Mouse (Mus musculus) stomach, postnatal 0 days (tissue): ENCODE results near the gene Cyth3. TPM values are rescaled to one million over a fixed set of nuclear protein-coding genes. Genes with fewer than 3 reads are reported as not detected.
A peak's percentile ranks its signal among the peaks of the same experiment; 100 is the strongest.

Source experiments
- ATAC-seq: fragments of 200-750 bp; cut with Nextera tagmentation; 2 replicates; pipeline ENCODE4 v1.8.0; 2017; ENCODE audit not compliant: low FRiP score, low TSS enrichment
- DNase-seq: peaks from one replicate; pipeline ENCODE4 v3.0.0-alpha.2; 2016; ENCODE audit warnings: low spot score
- H3K27ac ChIP-seq: fragments of 300-500 bp; sonication (generic); replicated peaks from 2 replicates; pipeline ENCODE4 v1.5.1; 2014; ENCODE audit warnings: mild to moderate bottlenecking, control low read depth
- H3K27me3 ChIP-seq: fragments of 300-500 bp; sonication (generic); 2 replicates; pipeline ENCODE4 v1.6.1; 2014; ENCODE audit warnings: low read length; ENCODE audit not compliant: control insufficient read depth, insufficient read depth
- H3K36me3 ChIP-seq: fragments of 300-500 bp; sonication (generic); 2 replicates; pipeline ENCODE4 v1.6.1; 2014; ENCODE audit warnings: low read length, mixed read lengths; ENCODE audit not compliant: control insufficient read depth, insufficient read depth
- H3K4me1 ChIP-seq: fragments of 300-500 bp; sonication (generic); replicated peaks from 2 replicates; pipeline ENCODE4 v1.6.1; 2014; ENCODE audit warnings: antibody characterized with exemption; ENCODE audit not compliant: control insufficient read depth, insufficient read depth
- H3K4me2 ChIP-seq: fragments of 300-500 bp; sonication (generic); replicated peaks from 2 replicates; pipeline ENCODE4 v1.6.1; 2014; ENCODE audit warnings: low read depth, mild to moderate bottlenecking, control low read depth, moderate library complexity
- H3K4me3 ChIP-seq: fragments of 300-500 bp; sonication (generic); 2 replicates; pipeline ENCODE4 v1.5.1; 2014; ENCODE audit warnings: low read depth, low read length, control low read depth
- H3K9ac ChIP-seq: fragments of 300-500 bp; sonication (generic); 2 replicates; pipeline ENCODE4 v1.6.1; 2014; ENCODE audit warnings: mild to moderate bottlenecking, low read length, control low read depth, mixed read lengths
- H3K9me3 ChIP-seq: fragments of 300-500 bp; sonication (generic); 2 replicates; pipeline ENCODE4 v1.6.1; 2016; ENCODE audit warnings: low read length; ENCODE audit not compliant: control insufficient read depth
- CTCF ChIP-seq: IDR thresholded peaks from 2 replicates; pipeline ENCODE4 v1.5.1; 2016; ENCODE audit warnings: antibody characterized with exemption, low read depth, mild to moderate bottlenecking, moderate library complexity
- EP300 ChIP-seq: optimal IDR thresholded peaks from 2 replicates; pipeline ENCODE3; 2016; ENCODE audit warnings: antibody characterized with exemption
- WGBS: fragments of 180-500 bp; shearing (Covaris S2); extraction: QIAGEN DNeasy Blood & Tissue Kit; methylation state at CpG from one replicate; pipeline ENCODE4 v1.1.7; 2014; 5-methylcytosine and 5-hydroxymethylcytosine counted together
- polyA plus RNA-seq: library from polyadenylated mRNA; unstranded; fragments of >200 nt; fragmentation: Nextera tagmentation; extraction: Ambion mirVana; gene quantifications from 2 replicates; pipeline ENCODE4 v1.2.1, GENCODE M21; 2015

The Cyth3 gene
- polyA plus RNA-seq, 1 experiment from 2014 or later = 32.7 TPM

DNA sequence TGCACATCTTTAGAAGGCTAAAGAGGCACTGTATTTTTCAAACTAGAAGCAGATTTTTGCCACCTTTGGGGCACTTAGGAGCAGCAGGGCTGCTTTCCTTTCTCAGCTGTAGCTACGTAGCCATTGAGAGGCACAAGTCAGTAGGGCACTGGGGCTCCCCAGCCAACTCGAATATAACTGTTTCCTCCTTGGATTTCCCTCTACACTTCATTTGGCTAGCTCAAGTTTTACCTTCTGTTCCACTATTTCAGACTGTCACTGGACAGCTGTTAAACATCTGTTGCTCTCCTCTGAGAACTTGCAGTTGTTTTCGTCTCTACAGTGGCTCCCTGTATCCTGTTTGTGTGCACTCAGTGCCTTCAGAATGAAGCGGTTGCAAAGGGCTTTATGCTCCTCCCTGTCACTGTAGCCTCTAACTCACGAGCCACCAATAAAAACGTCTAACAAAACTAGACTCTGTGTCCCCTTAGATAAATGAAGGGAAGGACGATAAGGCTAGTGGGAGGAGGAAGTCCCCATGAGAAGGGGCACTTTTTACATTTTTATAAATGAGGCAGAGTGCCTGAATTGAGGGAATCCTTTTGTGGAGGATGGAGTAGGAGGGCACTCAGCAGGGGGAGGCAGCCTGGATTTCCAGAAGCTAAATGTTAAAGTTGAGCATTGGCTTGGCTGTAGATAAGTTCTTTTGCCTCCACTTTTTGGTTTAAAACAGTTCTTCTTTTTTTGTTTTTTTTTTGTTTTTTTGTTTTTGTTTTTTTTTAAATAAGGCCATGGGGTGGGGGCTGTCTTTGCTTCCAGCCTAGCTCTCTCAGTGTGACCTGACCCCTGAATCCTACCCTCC, 32.6 kb downstream of the Cyth3 start:
- DNase-seq = no peak
- Histone ChIP-seq H3K4me3 (no peak overlapping the region), H3K4me2 (no peak overlapping the region), H3K9ac (0 out of 2 replicates have a peak overlapping the region, but pooled peaks have one; percentile 4), H3K27me3 (no peaks in the 10 kb centered on the region), H3K27ac (peak overlapping the region; percentile 69), H3K36me3 (no peaks in the 10 kb centered on the region), H3K9me3 (no peaks in the 10 kb centered on the region), H3K4me1 (peaks cover 4% of the 10 kb centered on the region)
- WGBS = 13% methylated on average over 7 of the region's 7 CpGs
- TF ChIP-seq EP300 = no peak
- TF ChIP-seq CTCF = no peak
- peak; percentile 46; the same call in 1 of the 2 replicates for ATAC-seq

DNA sequence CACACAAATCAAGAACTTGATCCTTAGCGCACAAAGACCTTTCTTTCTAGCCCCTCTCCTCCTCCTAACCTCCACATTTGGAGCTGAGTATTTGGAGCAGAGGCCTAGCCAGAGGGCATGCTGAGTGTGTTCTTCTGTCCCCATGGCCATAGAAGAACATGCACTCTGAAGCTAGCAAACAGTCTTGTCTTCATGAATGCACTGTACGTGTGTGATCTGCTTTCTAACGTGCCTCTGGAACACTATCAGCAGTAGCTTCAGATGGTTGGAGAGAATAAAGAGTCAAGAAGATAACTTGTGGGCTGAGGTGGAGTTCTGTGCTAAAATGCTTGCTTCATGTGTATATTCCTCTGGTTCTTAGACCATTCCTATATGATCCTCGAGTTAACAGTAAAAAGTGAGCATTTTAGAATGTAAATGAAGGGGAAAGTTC, 33.3 kb downstream of the Cyth3 start:
- H3K27me3 ChIP-seq = no peaks in the 10 kb centered on the region
- ATAC-seq = no peak
- H3K36me3 ChIP-seq = no peaks in the 10 kb centered on the region
- no peak overlapping the region for H3K9ac ChIP-seq
- 50% methylated on average over 4 of the region's 4 CpGs for WGBS
- no peaks in the 10 kb centered on the region for H3K9me3 ChIP-seq
- no peak overlapping the region for H3K4me2 ChIP-seq
- no peak for DNase-seq
- peaks cover 4% of the 10 kb centered on the region for H3K4me1 ChIP-seq
- no peak overlapping the region for H3K4me3 ChIP-seq
- TF ChIP-seq EP300 (no peak), CTCF (no peak)
- H3K27ac ChIP-seq = no peak overlapping the region; the same call in 1 of the 2 replicates

DNA sequence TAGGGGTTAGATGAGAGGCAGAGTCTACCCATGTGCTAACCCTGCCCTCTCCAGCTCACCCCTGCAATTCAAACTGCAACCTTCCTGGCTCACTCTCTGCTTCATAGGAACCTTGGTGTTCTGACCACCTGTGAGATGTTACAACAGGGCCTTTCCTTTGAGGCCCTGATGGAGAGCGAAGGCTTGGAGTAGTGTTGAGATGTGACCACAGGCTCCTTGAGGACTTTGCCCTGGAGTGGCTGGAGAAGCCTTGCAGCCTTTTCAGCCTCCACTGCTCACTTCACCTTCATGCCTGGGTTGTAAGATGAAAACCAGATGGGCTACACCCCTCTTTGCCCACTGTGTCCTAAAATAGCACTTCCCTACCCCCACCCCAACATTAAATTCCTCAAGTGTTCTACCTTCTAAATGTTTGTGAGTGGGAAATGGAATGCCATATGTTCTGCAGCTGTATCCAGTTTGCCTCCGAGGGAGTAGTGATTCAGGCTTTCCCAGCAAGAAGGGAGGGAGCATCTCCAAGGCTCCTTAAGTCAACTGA, 34.5 kb downstream of the Cyth3 start:
- no peaks in the 10 kb centered on the region for H3K36me3 ChIP-seq
- ATAC-seq = peak; percentile 49; the same call in 1 of the 2 replicates
- WGBS = 45% methylated on average over 2 of the region's 2 CpGs

DNA sequence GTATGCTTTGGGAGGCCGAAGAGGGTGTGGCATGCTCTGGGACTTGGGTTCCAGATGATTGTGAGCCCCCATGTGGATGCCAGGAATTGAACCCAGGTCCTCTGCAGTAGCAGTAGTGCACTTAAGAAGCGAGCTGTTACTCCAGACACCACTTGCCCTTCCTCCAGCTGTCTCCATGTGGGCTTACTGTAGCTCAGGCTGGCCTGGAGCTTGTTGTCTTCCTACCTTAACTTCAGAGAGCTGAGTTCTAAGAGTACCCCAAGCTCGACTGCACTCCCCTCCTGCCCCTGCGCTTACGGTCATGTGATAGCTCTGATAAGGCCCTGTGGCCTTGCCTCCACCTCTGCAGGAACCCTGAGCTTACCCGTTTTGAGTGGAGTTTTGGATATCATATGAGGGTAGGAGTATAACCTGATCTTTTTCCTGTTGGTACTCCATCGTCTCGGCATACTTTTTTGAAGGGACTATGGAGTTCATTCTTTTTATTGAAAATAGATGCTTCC, 36.8 kb downstream of the Cyth3 start:
- Histone ChIP-seq H3K4me3 (no peak overlapping the region), H3K9ac (no peak overlapping the region), H3K36me3 (no peaks in the 10 kb centered on the region), H3K9me3 (no peaks in the 10 kb centered on the region), H3K4me2 (no peak overlapping the region), H3K27me3 (no peaks in the 10 kb centered on the region), H3K27ac (no peak overlapping the region), H3K4me1 (peaks cover 4% of the 10 kb centered on the region)
- no peak for TF ChIP-seq CTCF
- no peak for TF ChIP-seq EP300
- DNase-seq = no peak
- WGBS = 83% methylated on average over 8 of the region's 8 CpGs
- no peak for ATAC-seq

More for the DNA sequence above, 34.5 kb downstream of the Cyth3 start:
- H3K4me2 ChIP-seq = no peak overlapping the region
- TF ChIP-seq CTCF = no peak
- TF ChIP-seq EP300 = no peak
- peaks cover 4% of the 10 kb centered on the region for H3K4me1 ChIP-seq
- no peak overlapping the region for H3K4me3 ChIP-seq
- H3K27me3 ChIP-seq = no peaks in the 10 kb centered on the region
- H3K9ac ChIP-seq = no peak overlapping the region
- H3K27ac ChIP-seq = peak overlapping the region; percentile 56; the same call in 1 of the 2 replicates
- H3K9me3 ChIP-seq = no peaks in the 10 kb centered on the region
- no peak for DNase-seq

DNA sequence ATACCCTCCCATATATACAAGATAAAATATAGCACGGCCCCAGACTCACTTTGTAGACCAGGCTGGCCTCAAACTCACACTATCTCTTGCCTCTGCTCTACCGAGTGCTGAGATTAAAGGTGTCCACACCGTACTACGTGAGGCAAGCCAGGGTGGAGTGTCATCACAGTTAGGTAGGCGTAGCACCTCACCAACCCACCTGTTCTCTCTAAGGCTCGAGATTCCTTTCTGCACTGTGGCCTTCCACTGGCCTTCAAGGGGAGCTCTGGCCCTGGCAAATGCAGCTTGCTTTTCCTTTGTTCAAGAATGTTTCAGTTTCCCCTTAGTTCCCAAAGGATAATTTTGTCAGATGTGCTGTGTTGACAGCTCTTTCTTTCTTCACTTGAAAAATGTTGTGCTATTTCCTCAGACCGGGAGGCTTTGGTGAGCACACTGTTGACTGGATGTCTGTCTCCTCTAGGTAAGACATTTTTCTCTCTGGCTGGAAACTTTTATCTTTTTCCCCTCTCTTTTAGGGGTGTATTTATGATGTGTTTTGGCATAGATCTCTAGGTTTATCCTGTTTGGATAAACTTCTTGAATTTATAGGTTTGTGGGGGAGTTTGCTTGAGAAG, 40.9 kb downstream of the Cyth3 start:
- DNase-seq (no peak), ATAC-seq (no peak)
- no peak overlapping the region for H3K27ac ChIP-seq
- H3K4me2 ChIP-seq = no peak overlapping the region
- WGBS = 67% methylated on average over 7 of the region's 7 CpGs
- H3K4me3 ChIP-seq = no peak overlapping the region
- TF ChIP-seq CTCF (no peak), EP300 (no peak)
- H3K27me3 ChIP-seq = no peaks in the 10 kb centered on the region
- no peaks in the 10 kb centered on the region for H3K9me3 ChIP-seq
- no peak overlapping the region for H3K9ac ChIP-seq
- no peaks in the 10 kb centered on the region; the same call in none of the 2 replicates for H3K4me1 ChIP-seq
- no peaks in the 10 kb centered on the region for H3K36me3 ChIP-seq
